Mouse (Mus musculus) hindbrain, embryonic 14.5 days (tissue): Measurements from ENCODE around the gene Cirbp. TPM values are rescaled to one million over a fixed set of nuclear protein-coding genes. Genes with fewer than 3 reads are reported as not detected.

Source experiments
- ATAC-seq: fragments of 200-750 bp; cut with Nextera tagmentation; 2 replicates; pipeline ENCODE4 v1.8.0; 2017; ENCODE audit warnings: moderate number of reproducible peaks, mild to moderate bottlenecking, moderate TSS enrichment, moderate library complexity; ENCODE audit not compliant: low FRiP score
- DNase-seq: peaks from one replicate; pipeline ENCODE4 v3.0.0-alpha.2; 2015; ENCODE audit warnings: low spot score
- H3K27ac ChIP-seq: fragments of 300-500 bp; sonication (generic); 2 replicates; pipeline ENCODE4 v1.5.1; 2014; ENCODE audit warnings: mild to moderate bottlenecking, moderate library complexity
- H3K27me3 ChIP-seq: fragments of 300-500 bp; sonication (generic); 2 replicates; pipeline ENCODE4 v1.6.1; 2014; ENCODE audit warnings: mild to moderate bottlenecking, low read length, mixed read lengths; ENCODE audit not compliant: control insufficient read depth, insufficient read depth
- H3K36me3 ChIP-seq: fragments of 300-500 bp; sonication (generic); replicated peaks from 2 replicates; pipeline ENCODE4 v1.6.1; 2014; ENCODE audit not compliant: control insufficient read depth, insufficient read depth
- H3K4me1 ChIP-seq: fragments of 300-500 bp; sonication (generic); replicated peaks from 2 replicates; pipeline ENCODE4 v1.6.1; 2014; ENCODE audit warnings: antibody characterized with exemption, low read length, mixed read lengths; ENCODE audit not compliant: control insufficient read depth, insufficient read depth
- H3K4me2 ChIP-seq: fragments of 300-500 bp; sonication (generic); replicated peaks from 2 replicates; pipeline ENCODE4 v1.6.1; 2014; ENCODE audit warnings: mild to moderate bottlenecking, moderate library complexity
- H3K4me3 ChIP-seq: fragments of 300-500 bp; sonication (generic); replicated peaks from 2 replicates; pipeline ENCODE4 v1.5.1; 2014; ENCODE audit warnings: mild to moderate bottlenecking, low read length
- H3K9ac ChIP-seq: fragments of 300-500 bp; sonication (generic); 2 replicates; pipeline ENCODE4 v1.6.1; 2014
- H3K9me3 ChIP-seq: fragments of 300-500 bp; sonication (generic); 2 replicates; pipeline ENCODE4 v1.6.1; 2016; ENCODE audit warnings: low read length; ENCODE audit not compliant: control insufficient read depth
- WGBS: fragments of 180-500 bp; shearing (Covaris S2); extraction: QIAGEN DNeasy Blood & Tissue Kit; methylation state at CpG from one replicate; pipeline ENCODE4 v1.1.7; 2014; 5-methylcytosine and 5-hydroxymethylcytosine counted together
- polyA plus RNA-seq: library from polyadenylated mRNA; unstranded; fragments of >200 nt; fragmentation: Nextera tagmentation; extraction: Ambion mirVana; gene quantifications from 2 replicates; pipeline ENCODE4 v1.2.1, GENCODE M21; 2014

Cirbp gene
- polyA plus RNA-seq, 1 experiment from 2014 or later = 252 TPM

- no peaks in the 10 kb centered on the region for H3K27me3 ChIP-seq
- no peak overlapping the region for H3K27ac ChIP-seq
- H3K4me2 ChIP-seq = no peak overlapping the region
- H3K4me3 ChIP-seq = no peak overlapping the region
- WGBS = 94% methylated on average over 9 of the region's 9 CpGs
- H3K9ac ChIP-seq = 0 out of 2 replicates have a peak overlapping the region, but pooled peaks have one; percentile 4
- DNase-seq (no peak), ATAC-seq (no peak)
- H3K9me3 ChIP-seq = no peaks in the 10 kb centered on the region
- peaks cover 100% of the 10 kb centered on the region for H3K36me3 ChIP-seq
- H3K4me1 ChIP-seq = peaks cover 11% of the 10 kb centered on the region; the same call in 1 of the 2 replicates
Measured at GRCm38 (mm10) chr10:80129846-80130245, 35.9 kb upstream of the Cirbp start.

DNA sequence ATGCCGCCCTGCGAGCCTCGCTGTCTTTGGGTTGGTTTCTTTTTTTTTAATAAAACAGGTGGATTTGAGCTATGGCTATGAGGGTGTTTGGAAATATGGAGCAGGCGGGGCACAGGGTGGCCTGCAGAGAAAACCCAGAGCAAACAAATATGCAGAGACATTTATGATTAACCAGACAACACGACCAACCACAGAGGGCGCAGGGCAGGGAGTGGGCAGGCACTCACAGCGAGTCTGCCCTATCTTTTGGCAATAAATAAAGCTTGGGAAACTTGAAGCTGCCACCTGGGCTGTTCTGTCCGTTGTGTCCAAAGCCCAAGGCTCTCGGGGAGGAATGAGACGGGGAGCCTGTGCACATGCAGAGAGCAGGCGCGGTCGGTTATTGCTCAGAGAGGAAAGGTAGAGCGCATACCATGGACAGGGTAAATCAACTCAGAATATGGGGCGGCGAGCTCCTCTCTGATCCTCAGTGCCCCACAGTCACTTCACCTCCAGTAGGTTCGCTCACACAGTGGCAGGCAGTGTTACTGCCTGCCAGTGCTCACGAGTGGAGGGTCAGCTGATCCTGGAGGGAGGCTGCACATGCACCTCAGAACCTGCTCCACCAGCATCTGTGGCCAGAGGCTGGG lies 35.3 kb upstream of the Cirbp start:
- H3K4me1 ChIP-seq = peaks cover 11% of the 10 kb centered on the region; the same call in 1 of the 2 replicates
- no peak overlapping the region for H3K4me3 ChIP-seq
- DNase-seq (no peak), ATAC-seq (no peak)
- WGBS = 85% methylated on average over 18 of the region's 18 CpGs
- H3K27me3 ChIP-seq = no peaks in the 10 kb centered on the region
- H3K9me3 ChIP-seq = no peaks in the 10 kb centered on the region
- H3K4me2 ChIP-seq = no peak overlapping the region
- no peak overlapping the region for H3K27ac ChIP-seq
- no peak overlapping the region for H3K9ac ChIP-seq
- H3K36me3 ChIP-seq = peaks cover 100% of the 10 kb centered on the region

- ATAC-seq = peak; percentile 32; the same call in 1 of the 2 replicates
- H3K36me3 ChIP-seq = peaks cover 100% of the 10 kb centered on the region
- H3K9me3 ChIP-seq = no peaks in the 10 kb centered on the region
- peak overlapping the region; percentile 20; the same call in 1 of the 2 replicates for H3K9ac ChIP-seq
- H3K27me3 ChIP-seq = no peaks in the 10 kb centered on the region
- DNase-seq = peak; percentile 69
- H3K27ac ChIP-seq = no peak overlapping the region
- H3K4me1 ChIP-seq = peaks cover 15% of the 10 kb centered on the region
- 15% methylated on average over 53 of the region's 55 CpGs for WGBS
- peak overlapping the region; percentile 29 for H3K4me2 ChIP-seq
- H3K4me3 ChIP-seq = peak overlapping the region; percentile 6; the same call in 1 of the 2 replicates
Measured at GRCm38 (mm10) chr10:80131316-80131951, 34.4 kb upstream of the Cirbp start.

DNA sequence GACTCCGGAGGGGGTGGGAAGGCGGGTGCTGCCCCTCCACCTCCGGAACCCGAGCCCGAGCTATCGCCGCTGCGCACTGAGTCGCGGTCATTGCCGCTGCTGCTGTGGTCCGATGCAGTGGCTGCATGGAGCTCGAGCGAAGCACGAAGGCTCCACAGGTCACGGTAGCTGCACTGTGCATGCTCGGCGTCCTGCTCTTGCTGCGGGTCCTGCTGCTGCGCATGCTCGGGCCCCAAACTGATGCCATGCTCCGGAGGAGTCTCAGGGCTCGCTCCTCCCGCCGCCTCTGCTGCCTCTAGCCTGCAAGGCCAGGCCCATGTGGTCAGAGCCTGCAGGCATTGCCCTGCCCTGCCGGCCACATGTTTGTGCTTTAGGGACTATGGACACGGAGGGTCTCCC lies 33.8 kb upstream of the Cirbp start:
- Histone ChIP-seq H3K9ac (peak overlapping the region; percentile 20; the same call in 1 of the 2 replicates), H3K4me1 (peaks cover 20% of the 10 kb centered on the region), H3K4me3 (no peak overlapping the region), H3K9me3 (no peaks in the 10 kb centered on the region), H3K27ac (no peak overlapping the region), H3K27me3 (no peaks in the 10 kb centered on the region), H3K4me2 (peak overlapping the region; percentile 29), H3K36me3 (peaks cover 100% of the 10 kb centered on the region)
- 32% methylated on average over 27 of the region's 27 CpGs for WGBS
- DNase-seq (no peak), ATAC-seq (no peak)

DNA sequence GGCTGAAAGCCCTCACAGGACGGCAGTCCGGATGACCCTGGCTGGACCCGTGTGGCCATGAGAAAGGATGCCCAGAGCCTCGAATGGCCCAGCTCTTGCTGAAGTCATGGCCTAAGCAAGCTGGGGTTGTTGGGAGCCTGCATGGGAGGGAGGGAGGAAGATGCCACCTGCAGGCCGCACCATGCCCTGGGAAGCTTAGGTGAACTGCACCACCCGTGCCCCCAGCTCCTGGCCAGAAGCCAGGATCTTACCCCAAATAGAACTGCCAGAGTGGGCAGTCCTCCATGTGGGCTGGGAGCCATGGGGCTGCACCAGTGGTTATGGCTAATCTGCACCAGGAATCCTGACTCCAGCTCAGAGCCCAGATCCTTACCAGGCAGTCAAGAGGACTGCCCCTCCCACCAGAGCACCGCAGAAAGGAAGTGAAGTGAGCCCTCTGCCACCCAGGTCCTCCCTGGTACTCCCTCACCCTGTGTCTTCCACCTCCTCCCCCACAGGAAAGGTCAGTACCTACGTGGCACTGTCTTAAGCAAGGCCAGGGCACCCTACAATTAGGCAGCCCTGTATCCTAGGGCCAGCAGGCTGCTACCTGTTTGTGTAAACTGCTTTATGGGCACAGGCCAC lies 32.4 kb upstream of the Cirbp start:
- Histone ChIP-seq H3K4me2 (no peak overlapping the region), H3K9ac (no peak overlapping the region), H3K27ac (no peak overlapping the region), H3K9me3 (no peaks in the 10 kb centered on the region), H3K36me3 (peaks cover 87% of the 10 kb centered on the region), H3K27me3 (no peaks in the 10 kb centered on the region), H3K4me3 (no peak overlapping the region), H3K4me1 (peaks cover 34% of the 10 kb centered on the region)
- WGBS = 63% methylated on average over 8 of the region's 8 CpGs
- DNase-seq (no peak), ATAC-seq (no peak)

DNA sequence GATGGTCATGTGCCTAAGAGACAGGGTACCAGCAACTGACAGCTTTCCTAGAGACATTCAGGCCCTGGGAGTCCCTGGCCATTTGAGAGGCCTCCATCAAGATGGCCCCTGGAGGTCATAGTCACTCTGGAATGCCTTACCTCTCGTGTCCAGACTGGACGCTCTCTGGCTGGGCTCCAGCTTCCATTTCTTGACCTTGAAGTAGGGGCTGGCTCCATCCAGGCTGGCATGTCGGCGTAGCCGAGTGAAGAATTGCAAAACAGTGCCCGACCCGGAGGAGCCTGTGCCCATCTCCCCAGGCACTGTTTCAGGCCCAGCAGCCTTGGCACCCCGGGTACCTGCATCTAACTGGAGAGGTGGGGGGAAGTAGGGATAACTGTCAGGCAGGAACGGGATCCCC lies 31.4 kb upstream of the Cirbp start:
- H3K4me3 ChIP-seq = no peak overlapping the region
- no peak overlapping the region for H3K9ac ChIP-seq
- H3K4me1 ChIP-seq = peaks cover 38% of the 10 kb centered on the region
- no peak for ATAC-seq
- 88% methylated on average over 9 of the region's 9 CpGs for WGBS
- H3K27ac ChIP-seq = no peak overlapping the region
- no peaks in the 10 kb centered on the region for H3K9me3 ChIP-seq
- H3K27me3 ChIP-seq = no peaks in the 10 kb centered on the region
- no peak for DNase-seq
- peaks cover 76% of the 10 kb centered on the region for H3K36me3 ChIP-seq
- H3K4me2 ChIP-seq = no peak overlapping the region

GRCm38 (mm10) chr10:80135161-80135560 lies 30.6 kb upstream of the Cirbp start:
- DNase-seq (no peak), ATAC-seq (no peak)
- Histone ChIP-seq H3K4me2 (no peak overlapping the region), H3K27me3 (no peaks in the 10 kb centered on the region), H3K4me3 (no peak overlapping the region), H3K27ac (no peak overlapping the region), H3K36me3 (peaks cover 68% of the 10 kb centered on the region), H3K9me3 (no peaks in the 10 kb centered on the region), H3K9ac (no peak overlapping the region), H3K4me1 (peaks cover 41% of the 10 kb centered on the region)
- 89% methylated on average over 10 of the region's 10 CpGs for WGBS

- WGBS = 89% methylated on average over 1 of the region's 1 CpGs
- Histone ChIP-seq H3K27me3 (no peaks in the 10 kb centered on the region), H3K9ac (no peak overlapping the region), H3K4me1 (peaks cover 41% of the 10 kb centered on the region), H3K9me3 (no peaks in the 10 kb centered on the region), H3K36me3 (peaks cover 63% of the 10 kb centered on the region), H3K4me2 (no peak overlapping the region; the same call in 1 of the 2 replicates), H3K27ac (no peak overlapping the region), H3K4me3 (no peak overlapping the region)
- ATAC-seq (no peak), DNase-seq (no peak)
Measured at GRCm38 (mm10) chr10:80135641-80136040, 30.1 kb upstream of the Cirbp start.

GRCm38 (mm10) chr10:80136179-80136951 lies 29.4 kb upstream of the Cirbp start:
- ATAC-seq (no peak), DNase-seq (no peak)
- Histone ChIP-seq H3K9ac (peak overlapping the region; percentile 93), H3K4me3 (peak overlapping the region; percentile 78), H3K27me3 (no peaks in the 10 kb centered on the region), H3K4me2 (peak overlapping the region; percentile 96), H3K9me3 (no peaks in the 10 kb centered on the region), H3K4me1 (peaks cover 38% of the 10 kb centered on the region), H3K36me3 (peaks cover 56% of the 10 kb centered on the region), H3K27ac (peak overlapping the region; percentile 98)
- WGBS = 20% methylated on average over 42 of the region's 49 CpGs
